Mouse (Mus musculus) stomach, postnatal 0 days (tissue): Measurements from ENCODE around the gene Ncam2.

ENCODE experiments used
- CTCF ChIP-seq: IDR thresholded peaks from 2 replicates; pipeline ENCODE4 v1.5.1; 2016; ENCODE audit warnings: antibody characterized with exemption, low read depth, mild to moderate bottlenecking, moderate library complexity
- EP300 ChIP-seq: optimal IDR thresholded peaks from 2 replicates; pipeline ENCODE3; 2016; ENCODE audit warnings: antibody characterized with exemption

GRCm38 (mm10) chr16:81223841-81224240, 23.3 kb downstream of the Ncam2 start:
- TF ChIP-seq CTCF, result no peak
- no peak for TF ChIP-seq EP300
